Mouse (Mus musculus): ENCODE results near the gene Asb12. TPM values are rescaled to one million over a fixed set of nuclear protein-coding genes. Genes with fewer than 3 reads are reported as not detected.
A peak's percentile ranks its signal among the peaks of the same experiment; 100 is the strongest.
"Not testable (repeated sequence)": the region's sequence is repeated elsewhere in the genome, so short reads cannot be mapped to it uniquely, and the experiment has no call there.

The Asb12 gene
- polyA plus RNA-seq (2015; fragmentation: Nextera tagmentation; extraction: Ambion mirVana) = 0.07 TPM in 1 of 2 replicates, not detected in the other

- Histone ChIP-seq H3K9me3 (replicated peaks) (no peaks in the 10 kb centered on the region), H3K4me3 (replicated peaks) (no peak within 1 kb of the TSS), H3K4me1 (replicated peaks) (no peaks in the 10 kb centered on the region), H3K9ac (no peak within 1 kb of the TSS), H3K36me3 (replicated peaks) (no peaks in the 10 kb centered on the region), H3K4me2 (no peak within 1 kb of the TSS), H3K27me3 (no peaks in the 10 kb centered on the region), H3K27ac (replicated peaks) (no peak within 1 kb of the TSS)
- WGBS (ENCODE audit: insufficient replicate concordance) = 50% methylated on average over 2 of the region's 2 CpGs
- no peak for ATAC-seq (ENCODE audit: insufficient read depth)
These were observed at the start of gene Asb12, which contains the start of gene Pfn5 for GRCm38 (mm10) chrX:95557887-95558286. Asb12 (minus strand) TSS chrX:95557987. Pfn5 (plus strand) TSS chrX:95558104.

GRCm38 (mm10) chrX:95600609-95601008, 42.8 kb upstream of the Asb12 start:
- no peaks in the 10 kb centered on the region for H3K36me3 ChIP-seq (replicated peaks)
- no peak overlapping the region for H3K9ac ChIP-seq
- H3K9me3 ChIP-seq (replicated peaks) = no peaks in the 10 kb centered on the region
- no peaks in the 10 kb centered on the region for H3K4me1 ChIP-seq (replicated peaks)
- ATAC-seq (ENCODE audit: insufficient read depth) = no peak
- no peak overlapping the region for H3K4me2 ChIP-seq
- H3K27me3 ChIP-seq = no peaks in the 10 kb centered on the region
- 56% methylated on average over 5 of the region's 5 CpGs for WGBS (ENCODE audit: insufficient replicate concordance)
- H3K4me3 ChIP-seq (replicated peaks) = no peak overlapping the region
- no peak overlapping the region for H3K27ac ChIP-seq (replicated peaks)

GRCm38 (mm10) chrX:95554321-95554720, 3.5 kb downstream of the Asb12 start:
- Histone ChIP-seq H3K4me2 (no peak overlapping the region), H3K9ac (no peak overlapping the region), H3K27me3 (no peaks in the 10 kb centered on the region), H3K27ac (replicated peaks) (no peak overlapping the region), H3K36me3 (replicated peaks) (no peaks in the 10 kb centered on the region), H3K4me1 (replicated peaks) (no peaks in the 10 kb centered on the region), H3K4me3 (replicated peaks) (no peak overlapping the region), H3K9me3 (replicated peaks) (no peaks in the 10 kb centered on the region)
- no peak for ATAC-seq (ENCODE audit: insufficient read depth)
- 64% methylated on average over 4 of the region's 4 CpGs for WGBS (ENCODE audit: insufficient replicate concordance)

- not testable (repeated sequence) for H3K27me3 ChIP-seq; H3K27ac ChIP-seq (replicated peaks); H3K4me3 ChIP-seq (replicated peaks); H3K4me1 ChIP-seq (replicated peaks); H3K4me2 ChIP-seq; H3K9ac ChIP-seq; H3K9me3 ChIP-seq (replicated peaks); ATAC-seq (ENCODE audit: insufficient read depth); H3K36me3 ChIP-seq (replicated peaks)
- WGBS (ENCODE audit: insufficient replicate concordance) = 48% methylated on average over 2 of the region's 2 CpGs
These were observed 22.3 kb downstream of the Asb12 start for GRCm38 (mm10) chrX:95535493-95535892.

GRCm38 (mm10) chrX:95525166-95525565, 32.6 kb downstream of the Asb12 start:
- H3K4me1 ChIP-seq (replicated peaks) = no peaks in the 10 kb centered on the region

GRCm38 (mm10) chrX:95523883-95524282, 33.9 kb downstream of the Asb12 start:
- no peak overlapping the region for H3K4me2 ChIP-seq
- no peak overlapping the region for H3K4me3 ChIP-seq (replicated peaks)
- H3K9ac ChIP-seq = no peak overlapping the region
- H3K27me3 ChIP-seq = no peaks in the 10 kb centered on the region
- no peak for ATAC-seq (ENCODE audit: insufficient read depth)
- H3K9me3 ChIP-seq (replicated peaks) = no peaks in the 10 kb centered on the region
- H3K27ac ChIP-seq (replicated peaks) = no peak overlapping the region
- H3K4me1 ChIP-seq (replicated peaks) = no peaks in the 10 kb centered on the region
- H3K36me3 ChIP-seq (replicated peaks) = no peaks in the 10 kb centered on the region

More at GRCm38 (mm10) chrX:95525166-95525565, 32.6 kb downstream of the Asb12 start:
- no peaks in the 10 kb centered on the region for H3K36me3 ChIP-seq (replicated peaks)
- no peak for ATAC-seq (ENCODE audit: insufficient read depth)
- H3K9ac ChIP-seq = no peak overlapping the region
- H3K27ac ChIP-seq (replicated peaks) = no peak overlapping the region
- H3K4me3 ChIP-seq (replicated peaks) = no peak overlapping the region
- no peaks in the 10 kb centered on the region for H3K27me3 ChIP-seq
- H3K4me2 ChIP-seq = no peak overlapping the region
- no peaks in the 10 kb centered on the region for H3K9me3 ChIP-seq (replicated peaks)
- 22% methylated on average over 2 of the region's 2 CpGs for WGBS (ENCODE audit: insufficient replicate concordance)

- H3K27me3 ChIP-seq = no peaks in the 10 kb centered on the region
- 50% methylated on average over 3 of the region's 3 CpGs for WGBS (ENCODE audit: insufficient replicate concordance)
- no peak overlapping the region for H3K27ac ChIP-seq (replicated peaks)
- no peaks in the 10 kb centered on the region for H3K9me3 ChIP-seq (replicated peaks)
- H3K4me2 ChIP-seq = no peak overlapping the region
- no peaks in the 10 kb centered on the region for H3K4me1 ChIP-seq (replicated peaks)
- no peak overlapping the region for H3K9ac ChIP-seq
- H3K4me3 ChIP-seq (replicated peaks) = no peak overlapping the region
- H3K36me3 ChIP-seq (replicated peaks) = no peaks in the 10 kb centered on the region
- no peak for ATAC-seq (ENCODE audit: insufficient read depth)
These were observed 100.6 kb downstream of the Asb12 start for GRCm38 (mm10) chrX:95457166-95457565.

- Histone ChIP-seq H3K4me3 (replicated peaks) (no peak overlapping the region), H3K27me3 (no peaks in the 10 kb centered on the region), H3K9me3 (replicated peaks) (no peaks in the 10 kb centered on the region), H3K9ac (no peak overlapping the region), H3K4me1 (replicated peaks) (peaks cover 9% of the 10 kb centered on the region; the same call in 1 of the 2 replicates), H3K36me3 (replicated peaks) (no peaks in the 10 kb centered on the region), H3K27ac (replicated peaks) (no peak overlapping the region), H3K4me2 (no peak overlapping the region)
- ATAC-seq (ENCODE audit: insufficient read depth) = no peak
- WGBS (ENCODE audit: insufficient replicate concordance) = 79% methylated on average over 2 of the region's 2 CpGs
These were observed 111.9 kb downstream of the Asb12 start for GRCm38 (mm10) chrX:95445866-95446265.

GRCm38 (mm10) chrX:95445141-95445540, 112.6 kb downstream of the Asb12 start:
- ATAC-seq (ENCODE audit: insufficient read depth) = no peak
- Histone ChIP-seq H3K4me3 (replicated peaks) (peak overlapping the region; percentile 64), H3K9ac (no peak overlapping the region), H3K27me3 (no peaks in the 10 kb centered on the region), H3K36me3 (replicated peaks) (no peaks in the 10 kb centered on the region), H3K27ac (replicated peaks) (peak overlapping the region; percentile 53), H3K4me2 (peak overlapping the region; percentile 73), H3K4me1 (replicated peaks) (peaks cover 9% of the 10 kb centered on the region; the same call in 1 of the 2 replicates), H3K9me3 (replicated peaks) (no peaks in the 10 kb centered on the region)
- WGBS (ENCODE audit: insufficient replicate concordance) = 32% methylated on average over 3 of the region's 3 CpGs

GRCm38 (mm10) chrX:95444776-95445111, 113.0 kb downstream of the Asb12 start, which contains the start of gene Amer1:
Amer1 (minus strand) TSS chrX:95444872.
- Histone ChIP-seq H3K27ac (replicated peaks) (peak within 1 kb of the TSS; percentile 74), H3K27me3 (no peaks in the 10 kb centered on the region), H3K4me1 (replicated peaks) (peaks cover 9% of the 10 kb centered on the region; the same call in 1 of the 2 replicates), H3K36me3 (replicated peaks) (no peaks in the 10 kb centered on the region), H3K9ac (peak within 1 kb of the TSS; percentile 46; the same call in 1 of the 2 replicates), H3K4me2 (peak within 1 kb of the TSS; percentile 73), H3K9me3 (replicated peaks) (no peaks in the 10 kb centered on the region), H3K4me3 (replicated peaks) (peak within 1 kb of the TSS; percentile 64)
- 12% methylated on average over 19 of the region's 19 CpGs for WGBS (ENCODE audit: insufficient replicate concordance)
- ATAC-seq (ENCODE audit: insufficient read depth) = peak; percentile 92

GRCm38 (mm10) chrX:95443898-95444775, 113.7 kb downstream of the Asb12 start:
- 17% methylated on average over 42 of the region's 42 CpGs for WGBS (ENCODE audit: insufficient replicate concordance)
- peak overlapping the region; percentile 73 for H3K4me2 ChIP-seq
- H3K27me3 ChIP-seq = no peaks in the 10 kb centered on the region
- no peaks in the 10 kb centered on the region for H3K36me3 ChIP-seq (replicated peaks)
- H3K4me1 ChIP-seq (replicated peaks) = peaks cover 9% of the 10 kb centered on the region; the same call in 1 of the 2 replicates
- H3K4me3 ChIP-seq (replicated peaks) = peak overlapping the region; percentile 64
- peak overlapping the region; percentile 74 for H3K27ac ChIP-seq (replicated peaks)
- no peaks in the 10 kb centered on the region for H3K9me3 ChIP-seq (replicated peaks)
- peak overlapping the region; percentile 46; the same call in 1 of the 2 replicates for H3K9ac ChIP-seq
- peak; percentile 77 for ATAC-seq (ENCODE audit: insufficient read depth)

Measured in liver, embryonic 15.5 days (tissue).